In the genomic region with DNA sequence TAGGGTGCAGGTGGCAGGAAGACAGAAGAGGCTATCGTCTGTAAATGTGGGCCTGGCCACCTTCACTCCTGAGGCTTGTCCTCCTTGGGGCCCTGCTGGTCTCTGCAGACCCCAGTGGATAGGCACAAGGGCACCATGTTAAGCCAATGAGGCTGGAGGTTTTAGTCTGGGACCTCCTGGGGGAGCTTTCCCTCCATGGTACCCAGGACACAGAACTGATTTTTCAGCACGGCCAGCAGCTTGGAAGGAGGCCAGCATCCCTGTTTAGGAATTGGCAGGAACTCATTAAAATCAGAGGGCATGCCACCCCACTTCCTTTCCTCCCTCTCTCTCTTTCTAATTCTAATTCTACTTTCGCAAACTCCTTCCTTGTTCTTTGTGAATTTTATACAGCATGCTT, we compare ENCODE assay signal across 9 mouse cellular contexts. TPM values are rescaled to one million over a fixed set of nuclear protein-coding genes. Genes with fewer than 3 reads are reported as not detected.
DNase-seq lines count a peak whose midpoint lies in the region; ATAC-seq and TF ChIP-seq lines count a peak whose summit lies in the region.
"Had no signal": no experiment of that assay in that cellular context is flagged by ENCODE, and none has a peak within 500 bp of the region (broad histone marks: within the 10 kb centered on the region; RNA-seq: fewer than 3 reads in every experiment).

No protein-coding gene starts in this region.

- H3K27me3 ChIP-seq in heart, postnatal 0 days (ENCODE audit: control insufficient read depth, insufficient read depth, low read length): 0 out of 2 replicates have a peak, but pooled peaks cover 3% of the 10 kb centered on the region
- H3K27me3 ChIP-seq in forebrain, postnatal 0 days (ENCODE audit: insufficient read depth, low read length): no peaks in the 10 kb centered on the region

- no peak for ATAC-seq in heart, postnatal 0 days (ENCODE audit: insufficient read depth, low read depth)
- ATAC-seq in forebrain, postnatal 0 days: peak; percentile 50; the same call in 1 of the 2 replicates

- no peaks in the 10 kb centered on the region for H3K36me3 ChIP-seq in heart, postnatal 0 days (replicated peaks; ENCODE audit: control insufficient read depth, insufficient read depth, low read length)
- H3K36me3 ChIP-seq in forebrain, postnatal 0 days (ENCODE audit: insufficient read depth): no peaks in the 10 kb centered on the region

- no peak overlapping the region for H3K4me2 ChIP-seq in heart, postnatal 0 days (ENCODE audit: low read depth, low read length)
- H3K4me2 ChIP-seq in forebrain, postnatal 0 days (ENCODE audit: low read depth): no peak overlapping the region

- no peak for DNase-seq in heart, postnatal 0 days (ENCODE audit: low spot score)
- DNase-seq in heart, adult 9 months (ENCODE audit: low spot score in 2 of 2): no peak
- DNase-seq in ovary, postnatal 10 days (ENCODE audit: low spot score): peak; percentile 21
- no peak for DNase-seq in ovary, adult 18-20 months (ENCODE audit: low spot score)
- peak; percentile 62 for DNase-seq in forebrain, postnatal 0 days
- peak; percentile 58 for DNase-seq in left cerebral cortex, postnatal 4 days
- DNase-seq in gastrocnemius, adult 2 months: no peak
- DNase-seq in thymus, postnatal 4 days: no peak

- peak; percentile 0; the same call in 1 of the 2 replicates for TF ChIP-seq CTCF in heart, postnatal 0 days (IDR thresholded peaks at IDR 0.05; ENCODE audit: low read depth)
- TF ChIP-seq CTCF in forebrain, postnatal 0 days (IDR thresholded peaks at IDR 0.05; ENCODE audit: low read depth): no peak
- no peak for TF ChIP-seq CTCF in gastrocnemius, adult 2 months (IDR thresholded peaks at IDR 0.05)

- no peaks in the 10 kb centered on the region for H3K9me3 ChIP-seq in heart, postnatal 0 days (replicated peaks; ENCODE audit: control insufficient read depth, low read length)
- no peaks in the 10 kb centered on the region for H3K9me3 ChIP-seq in forebrain, postnatal 0 days (ENCODE audit: low read length)

- H3K4me3 ChIP-seq in heart, postnatal 0 days (ENCODE audit: low read depth, low read length): no peak overlapping the region
- H3K4me3 ChIP-seq in forebrain, postnatal 0 days (ENCODE audit: low read depth, low read length): no peak overlapping the region
- no peak overlapping the region for H3K4me3 ChIP-seq in gastrocnemius, adult 2 months
- H3K4me3 ChIP-seq: megakaryocyte, embryonic 14.5 days had no signal

- no peak for TF ChIP-seq EP300 in heart, postnatal 0 days (IDR thresholded peaks at IDR 0.05; ENCODE audit: low read depth)

- H3K9ac ChIP-seq in heart, postnatal 0 days (replicated peaks; ENCODE audit: low read depth, low read length): no peak overlapping the region
- no peak overlapping the region for H3K9ac ChIP-seq in forebrain, postnatal 0 days

- H3K27ac ChIP-seq in heart, postnatal 0 days (ENCODE audit: low read depth): no peak overlapping the region
- H3K27ac ChIP-seq in forebrain, postnatal 0 days (ENCODE audit: low read depth, low read length): no peak overlapping the region
- H3K27ac ChIP-seq in gastrocnemius, adult 2 months: no peak overlapping the region

- peaks cover 3% of the 10 kb centered on the region; the same call in 1 of the 2 replicates for H3K4me1 ChIP-seq in heart, postnatal 0 days (ENCODE audit: control insufficient read depth, insufficient read depth)
- H3K4me1 ChIP-seq in forebrain, postnatal 0 days (ENCODE audit: insufficient read depth): no peaks in the 10 kb centered on the region
- H3K4me1 ChIP-seq: megakaryocyte, embryonic 14.5 days had no signal

- intact Hi-C loops in left cerebral cortex, postnatal 4 days (cut with DNase I): no loop called here
- intact Hi-C loops in gastrocnemius, adult 2 months (cut with DNase I): no loop called here

- 33% methylated on average over 3 of the region's 3 CpGs for WGBS in heart, postnatal 0 days
- 27% methylated on average over 3 of the region's 3 CpGs for WGBS in forebrain, postnatal 0 days

RNA-seq across cellular contexts. Expression of gene Gcnt4, which starts 19.1 kb away (rescaled TPM):
- 0.12 TPM in 1 of 2 replicates, not detected in the other for total RNA-seq in heart, postnatal 0 days (2014; rRNA removed; ENCODE audit: low replicate concordance)
- polyA plus RNA-seq in heart, postnatal 0 days (2015; fragmentation: Nextera tagmentation; extraction: Ambion mirVana): 0.05 and 0.10 TPM in 2 replicates
- 0.76 and 0.85 TPM in 2 replicates for total RNA-seq in forebrain, postnatal 0 days (2014; rRNA removed)
- polyA plus RNA-seq in forebrain, postnatal 0 days (2015; fragmentation: Nextera tagmentation; extraction: Ambion mirVana): 0.08 and 0.16 TPM in 2 replicates
- total RNA-seq in left cerebral cortex, postnatal 4 days (2021): 1 to 10 TPM; 1.6 to 2.1 TPM
- total RNA-seq in gastrocnemius, adult 2 months (2021): under 1 TPM; 0.05 to 0.06 TPM

Comparison
In these comparisons a context has a peak if more than half of its experiments do, and no peak if none do; other contexts are left out.
1. DNase-seq: peak in ovary, postnatal 10 days (single experiment), forebrain, postnatal 0 days (single experiment) and left cerebral cortex, postnatal 4 days (single experiment); none in heart, postnatal 0 days (single experiment), heart, adult 9 months (0 of 2), ovary, adult 18-20 months (single experiment), gastrocnemius, adult 2 months (single experiment) and thymus, postnatal 4 days (single experiment).